Mouse (Mus musculus): ENCODE data around the gene Ndufa11. TPM values are rescaled to one million over a fixed set of nuclear protein-coding genes. Genes with fewer than 3 reads are reported as not detected.

Gene Ndufa11
- polyA plus RNA-seq, 1 experiment from 2014 or later = 471 TPM

- WGBS = 84% methylated on average over 2 of the region's 2 CpGs
- H3K4me1 ChIP-seq (replicated peaks) = peaks cover 9% of the 10 kb centered on the region; the same call in 1 of the 2 replicates
- ATAC-seq = no peak
- H3K4me3 ChIP-seq (replicated peaks) = no peak overlapping the region
- H3K9me3 ChIP-seq = no peaks in the 10 kb centered on the region
- no peaks in the 10 kb centered on the region for H3K27me3 ChIP-seq (replicated peaks)
- H3K36me3 ChIP-seq = peaks cover 53% of the 10 kb centered on the region
- H3K27ac ChIP-seq = no peak overlapping the region
- H3K4me2 ChIP-seq (replicated peaks) = no peak overlapping the region
- H3K9ac ChIP-seq = no peak overlapping the region
Observed at GRCm38 (mm10) chr17:56688689-56689088, 28.9 kb upstream of the Ndufa11 start.

- no peaks in the 10 kb centered on the region for H3K9me3 ChIP-seq
- no peak for ATAC-seq
- H3K4me1 ChIP-seq (replicated peaks) = peaks cover 9% of the 10 kb centered on the region; the same call in 1 of the 2 replicates
- H3K4me2 ChIP-seq (replicated peaks) = no peak overlapping the region
- 50% methylated on average over 1 of the region's 1 CpGs for WGBS
- no peak overlapping the region for H3K27ac ChIP-seq
- no peaks in the 10 kb centered on the region for H3K27me3 ChIP-seq (replicated peaks)
- H3K9ac ChIP-seq = 0 out of 2 replicates have a peak overlapping the region, but pooled peaks have one; percentile 1
- no peak overlapping the region for H3K4me3 ChIP-seq (replicated peaks)
- peaks cover 58% of the 10 kb centered on the region for H3K36me3 ChIP-seq
Observed at GRCm38 (mm10) chr17:56693395-56693794, 24.2 kb upstream of the Ndufa11 start.

GRCm38 (mm10) chr17:56693851-56694310 lies 23.7 kb upstream of the Ndufa11 start:
- no peak overlapping the region for H3K9ac ChIP-seq

GRCm38 (mm10) chr17:56700451-56700850 lies 17.1 kb upstream of the Ndufa11 start:
- Histone ChIP-seq H3K27ac (no peak overlapping the region), H3K27me3 (replicated peaks) (no peaks in the 10 kb centered on the region), H3K36me3 (peaks cover 80% of the 10 kb centered on the region), H3K9me3 (no peaks in the 10 kb centered on the region), H3K4me1 (replicated peaks) (no peaks in the 10 kb centered on the region), H3K4me3 (replicated peaks) (no peak overlapping the region), H3K4me2 (replicated peaks) (no peak overlapping the region), H3K9ac (no peak overlapping the region)
- 75% methylated on average over 2 of the region's 2 CpGs for WGBS
- ATAC-seq = no peak

More at GRCm38 (mm10) chr17:56693851-56694310, 23.7 kb upstream of the Ndufa11 start:
- peak; percentile 52; the same call in 1 of the 2 replicates for ATAC-seq
- Histone ChIP-seq H3K4me2 (replicated peaks) (no peak overlapping the region), H3K4me3 (replicated peaks) (no peak overlapping the region), H3K36me3 (peaks cover 58% of the 10 kb centered on the region), H3K27me3 (replicated peaks) (no peaks in the 10 kb centered on the region), H3K4me1 (replicated peaks) (peaks cover 9% of the 10 kb centered on the region; the same call in 1 of the 2 replicates), H3K27ac (no peak overlapping the region), H3K9me3 (no peaks in the 10 kb centered on the region)
- 63% methylated on average over 6 of the region's 6 CpGs for whole genome bisulfite sequencing

GRCm38 (mm10) chr17:56703038-56703437 lies 14.5 kb upstream of the Ndufa11 start:
- Histone ChIP-seq H3K9me3 (no peaks in the 10 kb centered on the region), H3K4me2 (replicated peaks) (no peak overlapping the region), H3K27ac (no peak overlapping the region), H3K27me3 (replicated peaks) (no peaks in the 10 kb centered on the region), H3K4me1 (replicated peaks) (no peaks in the 10 kb centered on the region), H3K4me3 (replicated peaks) (no peak overlapping the region), H3K9ac (no peak overlapping the region), H3K36me3 (peaks cover 82% of the 10 kb centered on the region)
- WGBS = 81% methylated on average over 4 of the region's 4 CpGs
- ATAC-seq = no peak

GRCm38 (mm10) chr17:56706515-56706914 lies 11.1 kb upstream of the Ndufa11 start:
- no peak for ATAC-seq
- Histone ChIP-seq H3K4me1 (replicated peaks) (no peaks in the 10 kb centered on the region), H3K9ac (no peak overlapping the region), H3K36me3 (peaks cover 91% of the 10 kb centered on the region), H3K4me2 (replicated peaks) (no peak overlapping the region), H3K9me3 (no peaks in the 10 kb centered on the region), H3K27ac (no peak overlapping the region), H3K27me3 (replicated peaks) (no peaks in the 10 kb centered on the region), H3K4me3 (replicated peaks) (no peak overlapping the region)
- 90% methylated on average over 1 of the region's 1 CpGs for WGBS

- H3K4me1 ChIP-seq (replicated peaks) = no peaks in the 10 kb centered on the region
- H3K9me3 ChIP-seq = no peaks in the 10 kb centered on the region
- no peak overlapping the region for H3K4me3 ChIP-seq (replicated peaks)
- WGBS = 82% methylated on average over 4 of the region's 4 CpGs
- H3K27ac ChIP-seq = no peak overlapping the region
- no peaks in the 10 kb centered on the region for H3K27me3 ChIP-seq (replicated peaks)
- no peak for ATAC-seq
- no peak overlapping the region for H3K9ac ChIP-seq
- peaks cover 79% of the 10 kb centered on the region for H3K36me3 ChIP-seq
- H3K4me2 ChIP-seq (replicated peaks) = no peak overlapping the region
Observed at GRCm38 (mm10) chr17:56708692-56709091, 8.9 kb upstream of the Ndufa11 start.

GRCm38 (mm10) chr17:56709708-56710107 lies 7.9 kb upstream of the Ndufa11 start:
- no peak for ATAC-seq
- no peaks in the 10 kb centered on the region for H3K4me1 ChIP-seq (replicated peaks)
- peaks cover 70% of the 10 kb centered on the region for H3K36me3 ChIP-seq
- H3K9ac ChIP-seq = no peak overlapping the region
- H3K4me3 ChIP-seq (replicated peaks) = no peak overlapping the region
- H3K27me3 ChIP-seq (replicated peaks) = no peaks in the 10 kb centered on the region
- 91% methylated on average over 3 of the region's 3 CpGs for WGBS
- H3K27ac ChIP-seq = no peak overlapping the region
- no peak overlapping the region for H3K4me2 ChIP-seq (replicated peaks)
- no peaks in the 10 kb centered on the region for H3K9me3 ChIP-seq

- Histone ChIP-seq H3K9ac (no peak overlapping the region), H3K4me3 (replicated peaks) (peak overlapping the region; percentile 80; the same call in 1 of the 2 replicates), H3K4me2 (replicated peaks) (peak overlapping the region; percentile 79; the same call in 1 of the 2 replicates), H3K9me3 (no peaks in the 10 kb centered on the region), H3K36me3 (peaks cover 17% of the 10 kb centered on the region), H3K4me1 (replicated peaks) (peaks cover 24% of the 10 kb centered on the region), H3K27ac (no peak overlapping the region), H3K27me3 (replicated peaks) (no peaks in the 10 kb centered on the region)
- ATAC-seq = no peak
- WGBS = 67% methylated on average over 11 of the region's 11 CpGs
Observed at GRCm38 (mm10) chr17:56715360-56715759, 2.2 kb upstream of the Ndufa11 start.

GRCm38 (mm10) chr17:56715914-56716654 lies 1.5 kb upstream of the Ndufa11 start:
- H3K9ac ChIP-seq = peak overlapping the region; percentile 80
- no peaks in the 10 kb centered on the region for H3K9me3 ChIP-seq
- H3K36me3 ChIP-seq = peaks cover 10% of the 10 kb centered on the region
- peak overlapping the region; percentile 80 for H3K4me3 ChIP-seq (replicated peaks)
- peak; percentile 0; the same call in 1 of the 2 replicates for ATAC-seq
- no peaks in the 10 kb centered on the region for H3K27me3 ChIP-seq (replicated peaks)
- H3K27ac ChIP-seq = peak overlapping the region; percentile 84
- peaks cover 24% of the 10 kb centered on the region for H3K4me1 ChIP-seq (replicated peaks)
- peak overlapping the region; percentile 79 for H3K4me2 ChIP-seq (replicated peaks)
- 23% methylated on average over 22 of the region's 22 CpGs for WGBS

- peaks cover 7% of the 10 kb centered on the region; the same call in 1 of the 2 replicates for H3K36me3 ChIP-seq
- no peaks in the 10 kb centered on the region for H3K27me3 ChIP-seq (replicated peaks)
- H3K9ac ChIP-seq = peak overlapping the region; percentile 80
- H3K4me3 ChIP-seq (replicated peaks) = peak overlapping the region; percentile 80
- H3K27ac ChIP-seq = peak overlapping the region; percentile 84
- under 1% methylated on average over 55 of the region's 55 CpGs for WGBS
- peaks cover 24% of the 10 kb centered on the region for H3K4me1 ChIP-seq (replicated peaks)
- peak overlapping the region; percentile 79 for H3K4me2 ChIP-seq (replicated peaks)
- ATAC-seq = peak; percentile 93
- no peaks in the 10 kb centered on the region for H3K9me3 ChIP-seq
Observed at GRCm38 (mm10) chr17:56716655-56717362, 758 bp upstream of the Ndufa11 start.

- no peak overlapping the region for H3K27ac ChIP-seq
- H3K4me1 ChIP-seq (replicated peaks) = peaks cover 28% of the 10 kb centered on the region
- 38% methylated on average over 5 of the region's 5 CpGs for WGBS
- no peak overlapping the region for H3K4me3 ChIP-seq (replicated peaks)
- H3K4me2 ChIP-seq (replicated peaks) = no peak overlapping the region
- 0 out of 2 replicates have a peak overlapping the region, but pooled peaks have one; percentile 1 for H3K9ac ChIP-seq
- H3K9me3 ChIP-seq = no peaks in the 10 kb centered on the region
- H3K36me3 ChIP-seq = 0 out of 2 replicates have a peak, but pooled peaks cover 11% of the 10 kb centered on the region
- H3K27me3 ChIP-seq (replicated peaks) = no peaks in the 10 kb centered on the region
- ATAC-seq = no peak
Observed at GRCm38 (mm10) chr17:56722441-56722840, 4.9 kb downstream of the Ndufa11 start.
